Mouse (Mus musculus) hematopoietic stem cell, adult 5-6 weeks (primary cell): ENCODE results near the gene Tor2a. TPM values are rescaled to one million over a fixed set of nuclear protein-coding genes. Genes with fewer than 3 reads are reported as not detected.

Source experiments
- ATAC-seq, 2 experiments: fragments of 125-278 bp in 1 of 2; replicated peaks in 1 of 2; 2 replicates each; pipeline ENCODE4 v1.8.0; 2016 to 2017; ENCODE audit warnings: inconsistent platforms in 2 of 2, mild to moderate bottlenecking in 2 of 2, moderate number of reproducible peaks in 2 of 2, low read depth in 1 of 2, moderate TSS enrichment in 1 of 2; ENCODE audit not compliant: low FRiP score in 2 of 2, poor library complexity in 2 of 2, severe bottlenecking in 2 of 2, insufficient read depth in 1 of 2, low TSS enrichment in 1 of 2
- total RNA-seq: library from RNA; stranded (forward); fragments of 172-1452, 232-1000 nt; gene quantifications from 2 replicates; pipeline ENCODE4 v1.2.3, GENCODE M21; 2017

Tor2a gene
- total RNA-seq, 1 experiment from 2014 or later, result 17.8 TPM

DNA sequence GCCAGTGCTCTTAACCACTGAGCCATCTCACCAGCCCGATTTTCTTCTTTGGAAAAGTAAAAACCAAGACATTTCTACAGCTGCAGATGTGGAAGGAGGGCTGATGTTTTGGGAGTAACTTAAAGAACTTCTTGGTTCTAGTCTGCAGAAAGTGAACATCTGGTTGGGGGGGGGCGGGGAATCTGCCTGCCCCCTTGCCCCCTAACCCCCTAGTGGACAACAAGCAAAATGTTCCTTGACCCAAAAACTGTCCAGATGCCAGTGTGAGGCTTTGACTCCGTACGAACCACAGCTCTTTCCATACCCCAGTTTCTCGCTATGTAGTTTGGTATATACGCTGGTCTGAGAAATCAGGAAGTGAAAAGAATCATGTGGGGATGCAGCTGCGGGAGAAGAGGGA is 6.8 kb upstream of the Tor2a start:
- no peak for ATAC-seq

DNA sequence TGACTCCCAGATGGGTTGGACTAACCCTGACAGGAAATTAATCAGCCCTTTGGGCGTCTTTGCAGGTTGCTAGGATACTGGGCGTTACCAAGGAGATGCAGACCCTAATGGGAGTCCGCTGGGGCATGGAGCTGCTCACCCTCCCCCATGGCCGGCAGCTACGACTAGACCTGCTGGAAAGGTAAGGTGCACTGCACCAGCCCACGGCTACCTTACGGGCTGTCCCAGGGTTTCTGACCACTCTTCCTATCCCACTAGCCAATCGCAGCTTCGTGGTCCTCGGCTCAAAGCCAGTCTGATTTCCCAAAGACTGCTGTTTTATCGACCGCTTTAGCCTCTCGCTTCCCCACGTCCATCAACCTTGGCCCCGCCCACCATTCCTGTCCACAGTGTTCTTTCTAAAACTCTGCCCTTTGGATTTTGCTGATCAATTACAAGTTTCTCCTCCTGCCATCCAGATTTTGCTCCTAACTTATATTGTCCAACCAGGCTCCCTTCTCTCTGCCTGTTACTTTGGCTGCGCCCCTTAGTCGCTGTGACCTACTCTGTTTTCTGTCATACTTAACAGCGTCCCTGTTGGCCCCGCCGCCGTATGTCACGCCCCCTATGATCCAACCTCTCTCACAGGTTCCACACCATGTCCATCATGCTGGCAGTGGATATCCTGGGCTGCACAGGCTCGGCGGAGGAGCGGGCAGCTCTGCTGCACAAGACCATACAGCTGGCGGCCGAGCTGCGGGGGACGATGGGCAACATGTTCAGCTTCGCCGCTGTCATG is 6.0 kb upstream of the Tor2a start:
- ATAC-seq, result no peak

DNA sequence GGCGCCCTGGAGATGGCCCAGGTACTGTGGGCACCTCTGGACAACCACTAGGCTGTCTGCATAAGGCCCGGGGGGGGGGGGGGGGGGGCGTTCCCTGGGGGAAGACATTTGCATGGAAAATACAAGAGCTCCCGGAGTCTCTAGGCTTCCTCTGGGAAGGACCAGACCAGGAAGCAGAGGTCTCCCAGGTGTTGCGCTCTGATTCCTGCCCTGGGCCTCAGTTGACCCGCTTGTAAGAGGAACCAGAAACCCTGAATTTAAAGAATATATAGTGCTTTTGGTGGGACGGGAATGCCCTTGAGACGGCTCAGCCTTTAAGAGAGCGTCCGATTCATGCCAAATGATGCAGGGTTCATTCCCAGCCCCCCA is 5.4 kb upstream of the Tor2a start:
- no peak for ATAC-seq

DNA sequence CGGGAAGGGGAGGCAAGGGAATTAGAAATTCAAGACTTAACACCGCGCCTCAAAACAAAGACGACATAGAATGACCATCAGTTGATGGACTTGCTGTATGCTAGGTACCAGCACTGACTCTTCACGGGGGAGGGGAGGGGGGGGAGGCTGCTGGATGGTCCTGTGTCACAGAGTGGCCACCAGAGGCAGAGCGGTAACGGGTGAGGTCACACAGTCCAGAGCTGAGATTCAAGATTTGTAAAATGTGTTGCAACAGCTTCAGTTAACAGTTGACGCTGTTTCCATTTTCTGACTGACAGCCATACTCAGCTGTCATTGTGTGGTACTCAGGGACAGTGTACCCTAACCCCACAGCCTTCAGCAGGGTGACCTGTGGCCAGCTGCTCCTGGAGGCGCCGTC is 4.9 kb upstream of the Tor2a start:
- no peak for ATAC-seq

DNA sequence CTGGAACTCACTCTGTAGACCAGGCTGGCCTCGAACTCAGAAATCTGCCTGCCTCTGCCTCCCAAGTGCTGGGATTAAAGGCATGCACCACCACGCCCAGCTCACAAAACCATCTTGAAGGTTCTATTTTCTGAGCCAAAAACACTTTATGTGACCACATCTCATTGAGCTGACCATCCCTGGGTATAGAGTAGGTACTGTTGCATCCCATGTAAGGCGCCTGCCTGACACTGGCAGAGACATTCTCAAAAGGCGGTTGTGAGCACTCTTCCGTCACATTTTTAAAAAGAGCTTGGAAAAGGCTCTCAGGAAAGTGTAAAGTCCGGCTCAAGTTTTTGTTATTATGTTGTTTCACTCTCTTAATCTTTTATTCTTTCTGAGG is 369 bp upstream of the Tor2a start:
- ATAC-seq, result no peak; a peak in 1 of 4 replicates

DNA sequence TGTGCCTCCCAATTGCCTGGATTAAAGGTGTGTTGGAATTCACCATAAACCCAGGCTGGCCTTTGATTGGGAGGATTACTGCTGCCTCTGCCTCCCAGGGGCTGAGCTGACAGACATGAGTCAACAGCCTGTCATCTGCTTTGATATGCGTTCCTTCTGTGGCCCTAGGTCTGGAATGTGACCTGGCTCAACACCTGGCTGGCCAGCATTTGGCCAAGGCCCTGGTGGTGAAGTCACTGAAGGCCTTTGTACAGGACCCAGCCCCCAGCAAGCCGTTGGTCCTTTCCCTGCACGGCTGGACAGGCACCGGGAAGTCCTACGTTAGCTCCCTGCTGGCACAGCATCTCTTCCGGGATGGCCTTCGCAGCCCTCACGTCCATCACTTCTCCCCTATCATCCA is 1.5 kb downstream of the Tor2a start:
- ATAC-seq, result no peak

DNA sequence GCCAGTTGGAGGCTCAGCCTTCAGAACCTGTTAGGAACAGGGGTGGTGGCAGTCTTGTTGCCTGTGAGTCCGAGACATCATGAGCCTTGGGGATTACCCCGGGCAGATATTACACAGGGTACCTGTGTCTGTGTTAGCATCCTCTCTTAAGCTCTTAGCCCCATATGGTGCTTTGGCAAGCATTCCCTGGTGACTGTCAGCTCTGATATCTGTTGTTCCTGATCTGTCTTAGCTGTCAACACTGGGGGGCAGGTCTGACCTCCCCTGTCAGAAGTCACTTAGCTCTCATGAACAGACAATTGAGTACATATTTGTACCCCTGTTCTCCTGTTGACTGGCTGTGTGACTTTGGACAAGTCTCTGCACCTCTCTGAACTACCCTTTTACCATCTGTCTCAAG is 2.0 kb downstream of the Tor2a start:
- no peak for ATAC-seq

DNA sequence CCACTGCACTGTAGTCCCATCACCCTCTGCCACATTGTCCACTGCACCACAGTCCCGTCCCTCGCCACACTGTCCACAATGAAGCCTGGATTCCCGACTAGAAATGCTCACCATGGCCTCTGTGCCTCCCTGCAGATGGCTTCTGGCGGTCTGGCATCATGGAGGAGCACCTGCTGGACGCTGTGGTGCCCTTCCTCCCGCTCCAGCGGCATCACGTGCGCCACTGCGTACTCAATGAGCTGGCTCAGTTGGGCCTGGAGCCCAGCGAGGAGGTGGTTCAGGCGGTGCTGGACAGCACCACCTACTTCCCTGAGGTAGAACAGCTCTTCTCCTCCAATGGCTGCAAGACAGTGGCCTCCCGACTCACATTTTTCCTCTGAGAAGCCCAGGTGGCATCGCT is 4.3 kb downstream of the Tor2a start:
- no peak for ATAC-seq

DNA sequence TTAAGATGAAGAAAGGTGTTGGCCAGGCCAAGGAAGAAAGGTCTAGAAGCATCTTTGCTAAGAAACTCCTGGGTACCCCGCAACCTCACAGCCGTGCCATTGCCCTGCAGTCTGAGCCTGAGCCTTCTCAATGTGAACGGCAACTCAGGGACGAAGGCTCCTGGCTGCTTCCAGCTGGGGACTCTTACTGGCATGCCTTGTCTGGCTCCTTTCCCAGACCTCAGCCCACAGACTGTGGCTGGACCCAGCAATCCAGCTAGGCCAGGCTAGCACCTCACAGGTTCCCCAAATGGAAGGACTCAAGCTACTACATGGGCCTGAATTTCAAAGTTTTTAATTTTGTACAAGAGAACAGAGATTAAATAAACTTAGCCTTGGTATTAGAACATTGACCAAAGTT is 4.8 kb downstream of the Tor2a start:
- no peak for ATAC-seq

DNA sequence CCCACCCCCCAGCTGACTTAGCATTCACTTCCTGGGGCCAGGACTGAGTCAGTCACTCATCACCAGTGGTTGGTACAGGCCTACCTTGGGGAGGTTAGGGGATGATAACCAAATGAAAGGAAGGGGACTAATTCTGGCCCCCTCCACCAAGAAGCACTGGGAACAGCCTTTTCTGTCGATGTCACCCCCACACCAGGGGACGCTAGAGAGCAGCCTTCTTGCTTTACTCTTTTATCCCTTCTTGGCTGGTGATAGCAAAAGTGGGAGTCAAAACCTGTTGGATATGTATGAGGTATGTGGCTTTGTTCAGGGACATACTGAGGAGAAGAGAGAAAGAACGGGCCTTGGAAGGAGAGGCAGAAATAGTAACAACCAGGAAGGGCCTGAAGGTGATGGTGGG is 6.3 kb downstream of the Tor2a start:
- no peak for ATAC-seq

DNA sequence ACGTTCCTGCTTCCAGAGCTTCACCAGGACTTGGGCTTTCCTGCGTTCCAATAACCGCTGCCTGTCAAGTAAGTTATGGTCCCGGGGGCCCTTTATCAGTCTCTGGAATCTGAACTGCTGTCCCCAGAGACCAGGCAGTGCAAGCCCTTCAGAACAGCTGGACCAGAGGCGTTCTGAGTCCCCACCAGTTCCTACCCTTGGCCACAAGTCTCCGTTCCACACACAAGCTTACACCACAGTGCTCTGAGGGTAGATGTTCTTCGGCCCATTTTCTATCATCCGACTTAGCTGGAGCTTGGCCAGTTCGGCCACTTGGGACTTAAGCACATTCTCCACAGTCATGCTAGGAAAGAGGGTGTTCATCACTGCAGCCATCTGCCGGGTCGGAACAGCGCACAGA is 10.2 kb downstream of the Tor2a start:
- no peak for ATAC-seq

DNA sequence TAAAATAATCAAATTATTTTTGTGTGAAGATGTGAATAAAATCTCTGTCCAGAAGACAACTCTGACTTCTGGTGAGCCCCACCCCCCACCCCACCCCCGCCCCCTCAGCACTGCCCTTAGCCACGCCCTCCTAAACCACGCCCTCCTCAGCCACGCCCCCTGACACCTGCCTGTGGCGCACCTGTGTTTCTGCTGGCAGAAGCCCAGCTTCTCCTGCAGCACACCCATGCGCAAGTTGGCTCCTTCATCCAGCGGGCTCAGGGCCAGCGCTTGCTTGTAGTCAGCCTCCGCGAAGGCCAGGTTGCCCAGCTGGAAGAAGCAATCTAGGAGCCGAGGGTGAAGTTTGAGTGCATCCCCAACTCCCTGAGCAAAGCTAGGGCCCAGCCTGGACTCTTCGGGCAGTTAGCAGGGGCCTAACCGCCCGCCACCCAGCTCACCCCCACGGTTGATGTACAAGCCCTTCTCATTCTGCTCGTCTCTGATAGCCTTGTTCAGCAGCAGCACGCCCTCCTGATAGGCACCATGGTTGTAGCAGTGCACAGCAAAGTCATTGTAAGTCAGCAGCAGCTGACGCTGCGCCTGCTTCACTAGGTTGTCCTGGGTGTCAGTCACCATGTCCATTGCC is 11.7 kb downstream of the Tor2a start:
- 0 out of 4 replicates have a peak, but pooled peaks of 1 of the 2 experiments have one; percentile 12 for ATAC-seq

DNA sequence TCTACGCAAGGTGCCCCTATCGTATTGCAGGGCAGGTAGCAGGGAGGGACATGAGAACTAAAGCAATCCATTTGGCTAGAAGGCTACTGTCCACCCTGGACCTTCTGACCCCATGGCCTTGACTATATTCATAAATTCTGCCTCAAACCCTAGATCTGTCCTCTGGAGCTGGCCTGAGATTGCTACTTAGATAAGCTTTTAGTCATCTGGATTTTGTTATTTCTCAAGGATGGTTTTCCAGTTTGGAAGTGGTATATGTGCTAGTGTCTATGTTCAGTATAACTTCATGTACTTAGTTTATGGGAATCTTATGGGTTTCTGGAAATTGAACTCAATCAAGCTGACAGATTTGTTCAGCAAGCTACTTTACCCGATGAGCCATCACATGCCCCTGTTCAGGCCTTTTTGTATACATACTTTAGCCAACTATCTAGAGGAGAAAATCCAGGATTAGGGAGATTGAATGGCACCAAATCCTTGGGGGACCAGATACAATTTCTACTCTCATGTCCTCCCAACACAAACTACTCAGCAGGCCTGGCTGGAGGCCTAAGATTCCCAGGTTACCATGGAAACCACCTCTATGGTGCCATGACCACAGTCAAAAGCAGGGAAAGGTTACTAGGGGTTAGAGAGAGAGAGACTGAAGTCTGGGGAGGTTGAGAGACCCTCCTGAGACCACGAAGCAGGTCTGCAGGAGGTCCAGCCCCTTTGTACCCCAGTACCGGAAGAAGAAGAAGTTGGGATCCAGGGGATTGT is 12.5 kb downstream of the Tor2a start:
- no peak for ATAC-seq

DNA sequence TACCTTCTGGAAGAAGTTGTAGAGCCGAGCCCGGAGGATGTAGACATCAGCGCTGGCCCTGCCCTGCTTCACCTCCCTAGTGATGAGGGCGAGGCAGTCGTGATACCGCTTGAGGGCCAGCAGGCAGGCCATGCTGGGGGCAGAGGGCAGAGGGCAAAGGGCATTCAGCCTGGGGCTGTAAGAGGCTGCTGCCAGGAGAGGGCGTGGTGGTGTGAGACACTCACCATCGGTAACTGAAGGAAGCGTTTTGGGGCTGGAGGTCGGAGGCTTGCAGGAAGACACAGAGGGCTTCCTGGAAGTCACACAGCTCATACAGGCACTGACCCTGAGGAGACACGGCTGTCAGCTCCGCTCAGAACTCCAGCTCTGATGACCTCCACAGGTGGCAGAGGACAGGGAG is 14.9 kb downstream of the Tor2a start:
- no peak for ATAC-seq

DNA sequence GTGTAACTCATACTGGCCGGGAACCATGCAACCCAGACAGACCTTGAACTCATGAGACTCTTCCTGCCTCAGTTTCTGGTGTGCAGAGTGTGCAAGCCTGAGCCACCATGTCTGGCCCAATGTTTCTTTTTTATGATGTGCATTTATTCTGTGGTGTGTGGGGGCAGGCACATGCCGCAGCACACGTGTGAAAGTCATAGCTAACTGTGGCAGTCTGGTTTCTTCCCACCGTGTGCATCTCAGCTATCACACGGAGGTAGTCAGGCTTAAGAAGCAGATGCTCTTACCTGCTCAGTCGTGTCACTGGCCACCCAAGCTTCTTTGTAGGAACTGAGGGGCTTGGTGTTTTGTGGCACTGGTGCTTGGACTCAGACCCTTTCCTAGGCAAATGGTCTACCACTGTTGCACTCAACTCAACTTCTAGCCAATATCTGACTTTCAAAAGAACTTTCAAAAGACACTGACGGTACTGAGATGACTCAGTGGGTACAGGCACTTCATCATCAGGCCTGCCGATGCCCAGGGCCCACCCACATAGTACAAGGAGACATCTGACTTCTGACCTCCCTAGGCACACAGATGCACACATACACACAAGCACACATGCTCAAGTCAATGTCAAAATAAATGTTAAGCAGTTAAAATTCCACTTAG is 15.7 kb downstream of the Tor2a start:
- ATAC-seq, result no peak

DNA sequence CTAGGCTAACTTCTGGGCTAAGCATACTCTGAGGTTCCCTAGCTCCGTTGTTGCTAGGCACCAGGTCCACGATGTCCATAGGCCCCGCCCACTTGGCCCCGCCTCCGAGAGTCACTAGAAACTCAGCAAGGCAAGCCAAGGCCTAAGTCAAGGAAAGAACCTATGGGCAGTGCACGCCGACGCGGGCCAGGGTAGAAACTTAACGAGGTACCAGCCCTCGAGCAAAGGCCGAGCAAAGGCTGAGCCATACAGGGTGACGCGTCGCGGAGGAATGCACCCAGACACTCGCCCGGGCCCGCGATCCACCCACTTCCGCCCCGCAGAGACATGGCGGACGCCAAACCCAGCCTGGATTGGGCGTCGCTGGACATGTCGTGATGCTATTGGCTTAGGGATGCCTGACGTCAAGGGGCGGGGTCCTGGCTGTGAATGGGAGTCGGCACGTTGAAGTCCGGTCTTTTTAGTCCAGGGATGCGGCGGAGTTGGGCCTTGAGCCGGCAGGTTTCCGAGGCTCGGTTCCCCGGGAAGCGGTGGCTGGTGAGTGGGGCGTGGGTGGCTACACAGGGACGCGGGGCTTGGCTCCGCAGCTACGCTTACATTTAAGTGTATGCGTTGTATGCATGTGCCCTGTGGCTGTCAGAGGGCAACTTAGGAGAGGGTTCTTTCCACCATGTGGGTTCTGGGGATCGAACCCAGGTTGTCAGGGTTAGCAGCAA is 18.5 kb downstream of the Tor2a start, which contains the start of the genes Ttc16 and Ptrh1:
TSS of gene Ttc16 (minus strand) at position 275 of the 716 bp plus-strand sequence.
TSS of gene Ptrh1 (plus strand) at position 428 of the 716 bp plus-strand sequence.
- peak; percentile 94 to 96 for ATAC-seq

DNA sequence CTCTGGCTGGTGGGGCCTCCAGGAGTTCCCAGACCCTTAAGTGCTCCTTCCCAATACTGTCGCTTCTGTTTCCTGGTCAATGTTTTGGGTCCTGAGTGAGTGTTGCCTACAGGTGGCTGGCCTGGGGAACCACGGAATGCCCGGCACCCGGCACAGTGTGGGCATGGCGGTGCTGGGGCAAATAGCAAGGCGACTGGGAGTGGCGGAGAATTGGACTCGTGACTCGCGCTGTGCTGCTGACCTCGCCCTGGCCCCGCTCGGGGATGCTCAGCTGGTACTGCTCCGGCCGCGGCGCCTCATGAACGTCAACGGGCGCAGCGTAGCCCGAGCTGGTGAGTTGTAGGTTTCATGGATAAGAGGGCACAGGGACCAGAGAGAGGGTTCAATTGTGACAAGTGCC is 19.2 kb downstream of the Tor2a start:
- ATAC-seq, result no peak
